Mouse (Mus musculus): Measurements from ENCODE around the gene Abhd2.

Abhd2 gene

GRCm38 (mm10) chr7:79295196-79295826 is 22.3 kb downstream of the Abhd2 start:
- no peak for DNase-seq

- DNase-seq: no peak
Observed at GRCm38 (mm10) chr7:79298681-79299080, 25.7 kb downstream of the Abhd2 start.

GRCm38 (mm10) chr7:79299548-79299947 is 26.5 kb downstream of the Abhd2 start:
- DNase-seq: no peak

DNA sequence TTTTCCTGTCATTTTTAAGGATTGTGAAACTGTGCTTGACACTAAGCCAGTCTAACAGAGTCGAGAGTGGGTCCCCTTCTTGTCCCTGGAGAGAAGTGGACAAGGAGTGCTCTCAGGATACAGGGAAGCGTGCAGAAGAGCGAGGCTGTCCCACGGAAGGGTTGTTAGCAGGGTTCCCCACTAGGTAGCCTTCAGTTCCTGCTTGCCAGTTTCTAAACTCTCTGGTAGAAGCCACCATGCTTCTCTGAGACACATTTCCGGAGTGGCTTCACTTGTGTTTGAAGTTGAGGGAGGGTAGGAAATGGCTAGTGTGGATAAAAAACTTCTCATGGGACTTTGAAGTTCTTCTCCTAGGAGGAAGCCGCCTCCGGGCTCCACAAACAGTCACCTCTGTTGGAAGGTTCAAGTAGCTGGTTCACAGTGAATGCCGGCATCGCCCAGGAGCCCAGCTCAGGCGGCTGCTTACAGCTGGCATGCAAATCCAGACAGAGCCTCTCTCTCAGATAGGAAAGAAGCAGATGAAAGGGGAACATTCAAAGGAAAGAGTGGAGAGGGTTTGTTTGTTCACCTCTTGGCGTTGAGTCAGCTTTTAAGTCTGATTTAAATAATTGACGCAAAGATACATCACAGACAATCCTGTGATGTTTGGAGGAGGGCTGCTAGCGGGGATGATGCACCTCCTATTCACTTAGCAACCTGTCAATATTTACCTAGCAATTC is 27.6 kb downstream of the Abhd2 start:
- no peak for DNase-seq

- no peak for DNase-seq
Observed at GRCm38 (mm10) chr7:79302145-79302544, 29.1 kb downstream of the Abhd2 start.

DNA sequence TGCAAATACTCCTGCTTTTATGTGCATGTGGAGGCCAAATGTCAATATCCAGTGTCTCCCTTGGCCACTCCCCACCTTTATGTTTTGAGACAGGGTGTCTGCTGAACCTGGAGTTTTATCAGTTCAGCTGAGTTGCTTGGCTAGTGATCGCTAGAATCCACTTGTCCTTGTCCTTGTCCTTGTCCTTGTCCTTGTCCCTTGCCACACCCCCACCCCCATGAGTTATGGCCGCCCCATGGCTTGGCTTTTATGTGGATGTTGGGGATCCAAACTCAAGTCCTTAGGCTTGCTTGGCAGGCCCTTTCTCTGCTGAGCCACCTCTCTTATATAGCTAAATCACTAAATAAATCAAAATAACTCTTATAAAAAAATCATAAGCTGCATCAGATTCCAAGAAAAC is 29.6 kb downstream of the Abhd2 start:
- no peak for DNase-seq

- DNase-seq: no peak
Observed at GRCm38 (mm10) chr7:79303183-79303761, 30.3 kb downstream of the Abhd2 start.

DNA sequence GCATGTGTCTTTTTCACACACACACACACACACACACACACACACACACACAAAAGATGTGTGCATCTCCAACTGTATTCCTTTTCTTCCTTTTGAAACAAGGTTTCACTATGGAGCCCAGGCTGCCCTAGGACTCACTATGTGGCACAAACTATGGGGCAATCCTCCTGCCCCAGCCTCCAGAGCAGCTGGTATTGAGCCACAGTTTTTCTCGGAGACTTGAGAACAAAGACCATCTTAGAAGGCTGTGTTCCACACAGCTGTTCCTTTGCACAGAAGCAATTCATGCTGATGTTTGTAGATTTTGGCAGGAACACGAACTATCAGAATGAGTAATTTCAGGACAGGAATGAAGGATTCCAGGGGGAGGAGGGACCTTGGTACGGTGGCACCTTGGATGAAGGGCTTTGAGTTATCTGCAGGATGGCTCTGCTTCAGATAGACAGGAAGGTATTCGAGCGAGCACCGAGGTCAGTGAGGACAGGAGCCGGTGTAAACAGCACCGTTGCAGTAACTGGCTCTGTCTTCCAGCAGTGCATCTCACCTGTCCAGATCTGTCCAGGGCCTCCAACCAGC is 35.5 kb downstream of the Abhd2 start:
- no peak for DNase-seq

- peak; percentile 38 to 48 for DNase-seq
Observed at GRCm38 (mm10) chr7:79309247-79310190, 36.5 kb downstream of the Abhd2 start.

GRCm38 (mm10) chr7:79310191-79310555 is 37.2 kb downstream of the Abhd2 start:
- no peak for DNase-seq

DNA sequence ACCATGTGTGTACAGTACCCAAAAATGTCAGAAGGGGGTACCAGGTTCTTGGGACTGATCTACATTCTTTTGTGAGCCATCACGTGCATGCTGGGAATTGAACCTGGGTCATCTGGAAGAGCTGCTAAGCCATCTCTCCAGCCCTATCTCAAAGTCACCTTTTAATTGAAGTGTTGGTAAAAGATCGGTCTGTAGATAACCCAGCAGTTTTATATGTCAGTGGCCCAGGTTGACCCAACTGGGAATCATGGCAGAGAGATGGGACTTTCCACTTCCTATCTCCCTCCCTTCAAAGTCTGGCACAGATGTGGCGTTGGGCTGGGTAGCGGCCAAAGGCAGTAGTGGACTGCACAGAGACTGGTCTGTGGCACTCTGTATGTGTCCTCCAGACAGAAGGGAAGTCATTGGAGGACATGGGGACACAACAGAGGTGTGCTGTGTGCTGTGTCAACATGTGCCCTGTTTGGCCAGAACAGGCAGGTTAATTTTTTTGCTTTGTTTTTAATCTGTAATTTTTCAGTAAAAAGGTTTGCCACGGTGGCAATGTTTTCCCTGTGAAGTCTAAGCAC is 38.5 kb downstream of the Abhd2 start:
- peak in 1 of 2 experiments; percentile 32 for DNase-seq

- DNase-seq: no peak
Observed at GRCm38 (mm10) chr7:79312246-79312645, 39.2 kb downstream of the Abhd2 start.

DNA sequence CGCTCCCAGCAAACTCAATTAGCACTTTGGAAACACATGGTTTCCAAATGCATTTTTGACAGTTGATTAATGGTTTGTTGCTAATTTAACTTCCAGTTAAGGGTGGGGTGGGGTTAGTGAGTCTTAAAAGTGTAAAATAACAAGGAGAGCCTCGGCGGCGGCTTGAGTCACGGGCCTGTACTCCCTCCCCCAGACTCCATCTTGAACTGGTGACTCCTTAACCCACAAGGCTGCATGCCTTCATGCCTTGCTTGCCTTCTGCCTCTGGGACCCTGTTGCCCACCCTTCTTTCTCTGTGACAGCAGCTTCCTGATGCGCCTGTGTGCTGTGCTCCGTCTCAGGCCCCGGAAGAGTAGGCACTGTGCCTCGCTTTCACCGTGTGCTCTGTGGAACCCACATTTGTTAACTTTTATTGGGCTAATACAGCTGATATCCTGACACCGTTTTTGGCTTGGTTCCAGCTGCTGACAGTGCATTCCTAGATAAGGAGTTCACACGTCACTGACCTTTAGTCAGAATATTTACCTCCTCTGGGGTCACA is 40.6 kb downstream of the Abhd2 start:
- DNase-seq: no peak

DNA sequence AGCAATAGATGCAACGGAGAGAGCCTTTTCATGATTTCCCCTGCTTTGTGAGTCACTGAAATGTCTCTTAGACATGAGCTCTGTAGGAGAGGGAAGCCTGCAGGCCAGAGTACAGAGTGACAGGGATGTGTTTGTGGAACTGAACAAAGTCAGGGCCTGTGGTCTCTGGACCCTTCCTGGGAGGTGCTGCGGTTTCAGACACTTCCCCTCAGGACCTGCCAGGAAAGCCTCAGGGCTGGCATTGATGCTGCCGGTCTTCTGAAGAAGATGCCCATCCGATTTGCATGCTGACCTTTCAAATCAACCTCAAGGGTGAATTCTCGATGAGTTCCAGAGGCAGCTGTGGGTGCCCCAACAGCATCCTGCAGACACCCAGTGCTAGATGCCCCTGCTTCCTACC is 41.5 kb downstream of the Abhd2 start:
- DNase-seq: no peak

DNA sequence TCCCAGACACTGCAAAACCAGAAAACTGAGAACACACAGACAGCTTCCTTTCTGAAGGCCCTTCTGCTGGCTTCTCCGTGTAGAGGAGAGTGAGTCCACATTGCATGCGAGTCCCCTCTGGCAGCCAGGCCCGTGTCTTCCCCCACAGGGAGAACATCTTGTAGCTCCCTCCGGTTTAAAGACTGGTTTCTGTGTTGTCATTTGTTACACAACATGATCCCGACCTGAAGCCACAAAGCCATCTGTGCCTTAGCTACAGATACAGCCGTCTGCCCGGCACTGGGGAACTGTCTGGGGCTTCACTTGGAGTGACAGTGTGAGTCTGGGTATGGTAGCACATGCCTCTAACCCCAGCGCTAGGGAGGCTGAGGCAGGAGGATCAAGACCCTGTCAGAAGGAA is 42.1 kb downstream of the Abhd2 start:
- DNase-seq: peak; percentile 40 to 53

DNA sequence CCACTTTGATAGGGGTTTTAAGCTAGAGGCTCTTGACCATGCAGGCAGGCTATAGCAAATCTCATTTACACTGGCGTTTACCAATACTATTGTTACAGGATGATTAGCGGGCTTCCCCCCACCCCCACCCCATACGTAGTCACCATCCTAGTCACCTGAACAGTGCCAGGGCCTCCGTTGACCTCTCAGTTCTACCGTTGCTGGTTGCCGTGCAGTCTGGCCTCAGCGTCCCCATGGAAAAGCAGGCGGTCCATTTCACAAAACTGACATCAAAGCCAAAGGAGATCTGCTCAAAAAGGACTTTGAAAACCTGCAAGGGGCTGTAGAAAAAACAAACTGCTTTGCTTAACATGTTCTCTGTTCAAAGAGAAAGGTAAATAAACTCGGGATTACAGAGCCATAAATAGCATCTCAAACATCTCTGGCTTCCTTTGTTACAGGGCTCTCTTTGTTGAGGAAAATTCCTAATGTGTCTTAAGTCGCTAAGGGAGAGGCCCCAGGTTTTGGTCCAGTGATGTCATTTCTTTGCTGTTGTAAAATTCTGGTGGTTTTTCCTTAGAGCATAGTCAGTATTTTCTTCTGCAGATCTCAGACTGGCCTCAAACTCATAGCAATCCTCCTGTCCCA is 43.2 kb downstream of the Abhd2 start:
- DNase-seq: no peak

DNA sequence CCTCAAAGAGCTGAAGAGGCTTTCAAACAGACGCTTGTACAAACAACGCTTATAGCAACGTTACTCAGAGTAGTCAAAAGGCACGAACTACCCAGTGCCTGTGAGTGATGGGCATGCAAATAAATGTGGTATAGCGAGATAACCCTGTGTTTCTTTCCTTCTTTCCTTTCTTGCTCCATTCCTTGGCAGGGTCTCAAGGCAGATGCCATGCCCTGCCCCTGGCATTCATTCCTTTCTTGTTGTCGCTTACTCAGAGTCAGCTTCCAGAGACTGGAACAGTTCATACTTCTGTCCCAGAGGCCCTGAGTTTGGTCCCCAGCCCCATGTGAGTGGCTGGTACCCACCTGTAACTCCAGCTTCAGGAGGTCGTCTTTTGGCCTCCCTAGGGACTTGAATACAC is 44.6 kb downstream of the Abhd2 start:
- DNase-seq: no peak

GRCm38 (mm10) chr7:79318110-79318801 is 45.3 kb downstream of the Abhd2 start:
- no peak for DNase-seq

GRCm38 (mm10) chr7:79323855-79324254 is 50.9 kb downstream of the Abhd2 start:
- no peak for DNase-seq

GRCm38 (mm10) chr7:79328769-79329168 is 55.8 kb downstream of the Abhd2 start:
- peak; percentile 53 to 70 for DNase-seq

GRCm38 (mm10) chr7:79331197-79331596 is 58.2 kb downstream of the Abhd2 start:
- no peak for DNase-seq
